Mouse (Mus musculus): ENCODE results near the gene Pxk. TPM values are rescaled to one million over a fixed set of nuclear protein-coding genes. Genes with fewer than 3 reads are reported as not detected.

Gene Pxk
- polyA plus RNA-seq, 1 experiment, result 19.8 TPM

- Histone ChIP-seq H3K36me3 (ENCODE audit: control insufficient read depth, insufficient read depth, low read length, poor library complexity, severe bottlenecking) (no peaks in the 10 kb centered on the region), H3K4me1 (ENCODE audit: control insufficient read depth, insufficient read depth, low read length) (no peaks in the 10 kb centered on the region), H3K4me3 (ENCODE audit: low read depth, low read length) (no peak overlapping the region), H3K27me3 (ENCODE audit: control insufficient read depth, insufficient read depth, low read length, poor library complexity, severe bottlenecking) (no peaks in the 10 kb centered on the region), H3K27ac (ENCODE audit: insufficient read depth, low read length) (no peak overlapping the region), H3K9ac (ENCODE audit: low read depth, poor library complexity, severe bottlenecking) (no peak overlapping the region), H3K9me3 (replicated peaks; ENCODE audit: control insufficient read depth, insufficient read depth, low read length, poor library complexity, severe bottlenecking) (no peaks in the 10 kb centered on the region; the same call in 1 of the 2 replicates)
- TF ChIP-seq POLR2A (IDR thresholded peaks at IDR 0.05; ENCODE audit: insufficient read depth, low read length) (no peak), EP300 (IDR thresholded peaks at IDR 0.05; ENCODE audit: insufficient read depth, low read depth, low read length) (no peak), CTCF (IDR thresholded peaks at IDR 0.05; ENCODE audit: low read depth, low read length) (no peak)
Observed at GRCm38 (mm10) chr14:8180371-8181035, 82.5 kb downstream of the Pxk start.

- H3K27ac ChIP-seq (ENCODE audit: insufficient read depth, low read length), result no peak overlapping the region
Observed at GRCm38 (mm10) chr14:8183330-8183729, 85.3 kb downstream of the Pxk start.

GRCm38 (mm10) chr14:8186278-8187045 is 88.5 kb downstream of the Pxk start:
- H3K4me1 ChIP-seq (ENCODE audit: control insufficient read depth, insufficient read depth, low read length), result no peaks in the 10 kb centered on the region
- no peak overlapping the region for H3K27ac ChIP-seq (ENCODE audit: insufficient read depth, low read length)
- TF ChIP-seq CTCF (IDR thresholded peaks at IDR 0.05; ENCODE audit: low read depth, low read length) (no peak), EP300 (IDR thresholded peaks at IDR 0.05; ENCODE audit: insufficient read depth, low read depth, low read length) (no peak)
- no peaks in the 10 kb centered on the region; the same call in 1 of the 2 replicates for H3K9me3 ChIP-seq (replicated peaks; ENCODE audit: control insufficient read depth, insufficient read depth, low read length, poor library complexity, severe bottlenecking)
- no peaks in the 10 kb centered on the region for H3K36me3 ChIP-seq (ENCODE audit: control insufficient read depth, insufficient read depth, low read length, poor library complexity, severe bottlenecking)
- H3K27me3 ChIP-seq (ENCODE audit: control insufficient read depth, insufficient read depth, low read length, poor library complexity, severe bottlenecking), result no peaks in the 10 kb centered on the region
- H3K9ac ChIP-seq (ENCODE audit: low read depth, poor library complexity, severe bottlenecking), result no peak overlapping the region
- no peak overlapping the region for H3K4me3 ChIP-seq (ENCODE audit: low read depth, low read length)

More at GRCm38 (mm10) chr14:8183330-8183729, 85.3 kb downstream of the Pxk start:
- no peak overlapping the region for H3K4me3 ChIP-seq (ENCODE audit: low read depth, low read length)
- H3K9me3 ChIP-seq (replicated peaks; ENCODE audit: control insufficient read depth, insufficient read depth, low read length, poor library complexity, severe bottlenecking), result no peaks in the 10 kb centered on the region; the same call in 1 of the 2 replicates
- H3K27me3 ChIP-seq (ENCODE audit: control insufficient read depth, insufficient read depth, low read length, poor library complexity, severe bottlenecking), result no peaks in the 10 kb centered on the region
- no peaks in the 10 kb centered on the region for H3K36me3 ChIP-seq (ENCODE audit: control insufficient read depth, insufficient read depth, low read length, poor library complexity, severe bottlenecking)
- no peaks in the 10 kb centered on the region for H3K4me1 ChIP-seq (ENCODE audit: control insufficient read depth, insufficient read depth, low read length)
- TF ChIP-seq CTCF (IDR thresholded peaks at IDR 0.05; ENCODE audit: low read depth, low read length) (peak; percentile 64), POLR2A (IDR thresholded peaks at IDR 0.05; ENCODE audit: insufficient read depth, low read length) (no peak), EP300 (IDR thresholded peaks at IDR 0.05; ENCODE audit: insufficient read depth, low read depth, low read length) (no peak)
- no peak overlapping the region for H3K9ac ChIP-seq (ENCODE audit: low read depth, poor library complexity, severe bottlenecking)

GRCm38 (mm10) chr14:8190556-8190955 is 92.5 kb downstream of the Pxk start:
- Histone ChIP-seq H3K9ac (ENCODE audit: low read depth, poor library complexity, severe bottlenecking) (no peak overlapping the region), H3K4me3 (ENCODE audit: low read depth, low read length) (no peak overlapping the region), H3K27me3 (ENCODE audit: control insufficient read depth, insufficient read depth, low read length, poor library complexity, severe bottlenecking) (no peaks in the 10 kb centered on the region), H3K9me3 (replicated peaks; ENCODE audit: control insufficient read depth, insufficient read depth, low read length, poor library complexity, severe bottlenecking) (no peaks in the 10 kb centered on the region), H3K27ac (ENCODE audit: insufficient read depth, low read length) (no peak overlapping the region), H3K36me3 (ENCODE audit: control insufficient read depth, insufficient read depth, low read length, poor library complexity, severe bottlenecking) (no peaks in the 10 kb centered on the region), H3K4me1 (ENCODE audit: control insufficient read depth, insufficient read depth, low read length) (no peaks in the 10 kb centered on the region)
- TF ChIP-seq CTCF (IDR thresholded peaks at IDR 0.05; ENCODE audit: low read depth, low read length), result no peak
- TF ChIP-seq POLR2A (IDR thresholded peaks at IDR 0.05; ENCODE audit: insufficient read depth, low read length), result no peak
- no peak for TF ChIP-seq EP300 (IDR thresholded peaks at IDR 0.05; ENCODE audit: insufficient read depth, low read depth, low read length)

- no peaks in the 10 kb centered on the region for H3K27me3 ChIP-seq (ENCODE audit: control insufficient read depth, insufficient read depth, low read length, poor library complexity, severe bottlenecking)
Observed at GRCm38 (mm10) chr14:8191331-8191965, 93.4 kb downstream of the Pxk start.

More at GRCm38 (mm10) chr14:8191331-8191965, 93.4 kb downstream of the Pxk start:
- Histone ChIP-seq H3K9me3 (replicated peaks; ENCODE audit: control insufficient read depth, insufficient read depth, low read length, poor library complexity, severe bottlenecking) (no peaks in the 10 kb centered on the region), H3K9ac (ENCODE audit: low read depth, poor library complexity, severe bottlenecking) (no peak overlapping the region), H3K36me3 (ENCODE audit: control insufficient read depth, insufficient read depth, low read length, poor library complexity, severe bottlenecking) (no peaks in the 10 kb centered on the region), H3K4me1 (ENCODE audit: control insufficient read depth, insufficient read depth, low read length) (no peaks in the 10 kb centered on the region), H3K27ac (ENCODE audit: insufficient read depth, low read length) (no peak overlapping the region), H3K4me3 (ENCODE audit: low read depth, low read length) (no peak overlapping the region)
- TF ChIP-seq EP300 (IDR thresholded peaks at IDR 0.05; ENCODE audit: insufficient read depth, low read depth, low read length) (no peak), CTCF (IDR thresholded peaks at IDR 0.05; ENCODE audit: low read depth, low read length) (no peak), POLR2A (IDR thresholded peaks at IDR 0.05; ENCODE audit: insufficient read depth, low read length) (no peak)

All from ES-Bruce4 (cell line).